Mouse (Mus musculus) layer of hippocampus, postnatal 25 days (tissue): ENCODE results near the gene Klhdc8a. TPM values are rescaled to one million over a fixed set of nuclear protein-coding genes. Genes with fewer than 3 reads are reported as not detected.

ENCODE experiments used
- DNase-seq, 2 experiments: peaks; one replicate each; pipeline ENCODE4 v3.0.0; 2022; ENCODE audit warnings: mixed read lengths in 2 of 2, low spot score in 1 of 2; ENCODE audit errors: extremely low spot score in 1 of 2
- total RNA-seq, 2 experiments: library from RNA; stranded (reverse); gene quantifications; 2 replicates each; pipeline ENCODE4 v1.2.3; 2021

Gene Klhdc8a
- total RNA-seq, 2 experiments from 2014 or later, result 4.2 to 4.6 TPM

GRCm38 (mm10) chr1:132289965-132290364, 8.5 kb upstream of the Klhdc8a start:
- no peak for DNase-seq

GRCm38 (mm10) chr1:132290921-132291675, 7.3 kb upstream of the Klhdc8a start:
- no peak for DNase-seq

- DNase-seq, result no peak
These were observed 6.7 kb upstream of the Klhdc8a start for GRCm38 (mm10) chr1:132291706-132292105.

- no peak for DNase-seq
These were observed 5.9 kb upstream of the Klhdc8a start for GRCm38 (mm10) chr1:132292318-132293129.

GRCm38 (mm10) chr1:132295506-132295905, 2.9 kb upstream of the Klhdc8a start:
- DNase-seq, result no peak

GRCm38 (mm10) chr1:132296051-132296450, 2.4 kb upstream of the Klhdc8a start:
- DNase-seq, result no peak

- no peak for DNase-seq
These were observed 507 bp downstream of the Klhdc8a start for GRCm38 (mm10) chr1:132298801-132299464.

- no peak for DNase-seq
These were observed 1.3 kb downstream of the Klhdc8a start for GRCm38 (mm10) chr1:132299744-132300143.

GRCm38 (mm10) chr1:132301242-132301641, 2.8 kb downstream of the Klhdc8a start:
- DNase-seq, result no peak

GRCm38 (mm10) chr1:132302341-132302866, 4.0 kb downstream of the Klhdc8a start:
- no peak for DNase-seq

GRCm38 (mm10) chr1:132304618-132305214, 6.3 kb downstream of the Klhdc8a start:
- no peak for DNase-seq

GRCm38 (mm10) chr1:132306160-132306559, 7.7 kb downstream of the Klhdc8a start:
- DNase-seq, result peak in 1 of 2 experiments; percentile 72

- DNase-seq, result no peak
These were observed 8.4 kb downstream of the Klhdc8a start for GRCm38 (mm10) chr1:132306808-132307207.

GRCm38 (mm10) chr1:132307962-132308361, 9.5 kb downstream of the Klhdc8a start:
- DNase-seq, result no peak

GRCm38 (mm10) chr1:132308674-132309073, 10.2 kb downstream of the Klhdc8a start:
- DNase-seq, result no peak

GRCm38 (mm10) chr1:132310754-132311153, 12.3 kb downstream of the Klhdc8a start:
- no peak for DNase-seq

GRCm38 (mm10) chr1:132311174-132311859, 12.9 kb downstream of the Klhdc8a start:
- DNase-seq, result no peak

GRCm38 (mm10) chr1:132312043-132312442, 13.6 kb downstream of the Klhdc8a start:
- no peak for DNase-seq

GRCm38 (mm10) chr1:132312703-132313102, 14.3 kb downstream of the Klhdc8a start:
- peak in 1 of 2 experiments; percentile 67 for DNase-seq
